Mouse (Mus musculus) MEL (cell line): ENCODE measurements at regions not wholly inside any gene's neighbourhood (a gene's known extent, or its start where the extent isn't known, plus 50 kb on each side); places are given as distances from the start of the nearest gene placed in this dataset.

ENCODE experiments used
- CTCF ChIP-seq, 3 experiments: IDR thresholded peaks in 2 of 3; conservative IDR thresholded peaks in 1 of 3; 2 replicates each; pipeline ENCODE4 v1.5.1; 2011 to 2012; ENCODE audit warnings: low read length in 3 of 3, low read depth in 2 of 3, mild to moderate bottlenecking in 2 of 3, improper control_type of control experiment in 1 of 3, inconsistent platforms in 1 of 3, mixed read lengths in 1 of 3, moderate library complexity in 1 of 3; ENCODE audit not compliant: control insufficient read depth in 1 of 3, insufficient read depth in 1 of 3, poor library complexity in 1 of 3, severe bottlenecking in 1 of 3
- POLR2A ChIP-seq, 2 experiments: IDR thresholded peaks; 2 replicates each; pipeline ENCODE4 v1.6.1; 2011 to 2012; ENCODE audit warnings: low read length in 2 of 2, mild to moderate bottlenecking in 2 of 2, control low read depth in 1 of 2, improper control_type of control experiment in 1 of 2, low read depth in 1 of 2, moderate library complexity in 1 of 2; ENCODE audit not compliant: control insufficient read depth in 1 of 2, insufficient read depth in 1 of 2, poor library complexity in 1 of 2

DNA sequence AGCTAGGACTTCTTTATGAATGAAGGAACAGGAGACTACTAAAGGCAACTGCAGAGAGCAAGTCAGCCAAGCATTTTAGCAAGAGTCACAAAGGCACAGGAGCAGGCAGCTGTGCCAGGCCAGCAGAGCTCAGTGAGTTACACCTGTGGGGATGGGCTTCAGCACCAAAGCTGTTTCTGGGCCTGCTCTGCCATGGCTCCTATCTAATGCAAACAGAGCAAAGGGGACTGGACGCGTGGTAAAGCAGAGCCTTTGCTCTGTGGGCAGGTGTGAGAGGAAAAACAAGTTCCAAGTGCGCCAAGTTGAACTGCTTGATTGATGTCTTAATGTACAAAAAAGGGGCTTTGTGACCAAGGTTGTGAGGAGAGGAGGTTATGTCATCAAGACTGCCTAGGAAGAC, 215.4 kb downstream of the Bcl11a start:
- no peak for TF ChIP-seq CTCF (IDR thresholded peaks at IDR 0.05 in 2 of 3, conservative IDR thresholded peaks at IDR 0.05 in 1 of 3; ENCODE audit: control insufficient read depth in 1 of 3, insufficient read depth in 1 of 3, low read depth in 2 of 3, low read length in 3 of 3, poor library complexity in 1 of 3, severe bottlenecking in 1 of 3)
- TF ChIP-seq POLR2A (IDR thresholded peaks at IDR 0.05; ENCODE audit: control insufficient read depth in 1 of 2, insufficient read depth in 1 of 2, low read depth in 1 of 2, low read length in 2 of 2, poor library complexity in 1 of 2): no peak
